Mouse (Mus musculus): Measurements from ENCODE around the gene Olfr1443.

DNA sequence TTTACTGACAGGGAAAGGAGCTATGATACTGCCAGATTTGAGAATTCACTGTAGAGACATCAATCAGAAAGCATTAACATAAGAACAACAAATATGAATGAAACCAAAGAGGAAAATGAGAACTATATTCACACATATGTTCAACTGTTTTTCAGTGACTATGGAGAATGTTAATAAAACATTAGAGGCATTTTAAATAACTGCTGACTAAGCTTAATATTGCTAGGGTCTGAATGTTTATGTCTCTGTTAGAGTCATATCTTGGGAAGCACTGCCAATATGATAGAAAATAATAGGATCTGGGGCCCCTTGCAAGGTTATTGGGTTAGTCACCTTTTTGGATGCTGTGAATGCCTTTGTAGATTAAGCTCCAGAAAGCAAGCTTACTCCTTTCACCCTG is 31.1 kb downstream of the Olfr1443 start:
- TF ChIP-seq CTCF (IDR thresholded peaks at IDR 0.05; ENCODE audit: low read depth) (no peak), EP300 (IDR thresholded peaks at IDR 0.05; ENCODE audit: low read depth) (no peak)

Measured in liver, embryonic 14.5 days (tissue).